Mouse (Mus musculus): ENCODE measurements around the gene Gp5. TPM values are rescaled to one million over a fixed set of nuclear protein-coding genes. Genes with fewer than 3 reads are reported as not detected.

Gene Gp5
- total and polyA plus RNA-seq, 2 experiments: 0.20 to 0.28 TPM

DNA sequence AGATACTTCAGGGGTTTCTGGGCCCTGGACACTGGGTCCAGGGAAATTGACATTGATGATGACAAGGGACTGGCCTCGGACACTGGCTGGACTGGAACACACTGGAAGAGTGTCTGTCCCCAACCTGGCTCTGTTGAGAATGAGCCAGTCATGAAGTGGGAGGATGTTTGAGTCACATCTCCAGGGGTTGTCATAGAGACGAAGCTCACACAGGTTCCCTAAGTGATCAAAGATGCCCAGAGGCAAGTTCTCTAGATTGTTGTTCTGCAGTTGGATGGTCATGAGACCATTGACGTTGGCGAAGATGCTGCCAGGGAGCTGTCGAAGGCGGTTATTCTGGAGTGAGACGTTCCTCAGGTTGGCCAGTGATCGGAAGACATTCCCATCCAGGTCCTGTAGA, 37.5 kb downstream of the Gp5 start:
- Histone ChIP-seq H3K79me2 (ENCODE audit: control insufficient read depth, insufficient read depth, low read length) (no peaks in the 10 kb centered on the region), H3K9ac (ENCODE audit: low read depth, low read length) (no peak overlapping the region), H3K27me3 (ENCODE audit: control insufficient read depth, insufficient read depth, low read length) (no peaks in the 10 kb centered on the region), H3K4me3 (ENCODE audit: insufficient read depth, low read depth, low read length) (no peak overlapping the region), H3K27ac (replicated peaks; ENCODE audit: insufficient read depth, low read depth, low read length) (no peak overlapping the region), H3K36me3 (ENCODE audit: control insufficient read depth, insufficient read depth, low read length) (no peaks in the 10 kb centered on the region), H3K4me1 (ENCODE audit: control insufficient read depth, insufficient read depth, low read length) (no peaks in the 10 kb centered on the region)
- DNase-seq (ENCODE audit: extremely low read depth, low read depth, low spot score): no peak
- 96% methylated on average over 8 of the region's 8 CpGs for WGBS
- no peak for TF ChIP-seq CTCF (IDR thresholded peaks at IDR 0.05; ENCODE audit: low read depth, low read length)
- no peak for TF ChIP-seq POLR2A (IDR thresholded peaks at IDR 0.05; ENCODE audit: extremely low read depth, insufficient read depth, low read length)

- Histone ChIP-seq H3K27ac (replicated peaks; ENCODE audit: insufficient read depth, low read depth, low read length) (no peak overlapping the region), H3K4me1 (ENCODE audit: control insufficient read depth, insufficient read depth, low read length) (no peaks in the 10 kb centered on the region; the same call in 1 of the 2 replicates), H3K4me3 (ENCODE audit: insufficient read depth, low read depth, low read length) (no peak overlapping the region), H3K79me2 (ENCODE audit: control insufficient read depth, insufficient read depth, low read length) (no peaks in the 10 kb centered on the region; the same call in 1 of the 2 replicates), H3K36me3 (ENCODE audit: control insufficient read depth, insufficient read depth, low read length) (no peaks in the 10 kb centered on the region), H3K27me3 (ENCODE audit: control insufficient read depth, insufficient read depth, low read length) (no peaks in the 10 kb centered on the region), H3K9ac (ENCODE audit: low read depth, low read length) (no peak overlapping the region)
- no peak for DNase-seq (ENCODE audit: extremely low read depth, low read depth, low spot score)
- WGBS: 82% methylated on average over 6 of the region's 6 CpGs
- no peak for TF ChIP-seq CTCF (IDR thresholded peaks at IDR 0.05; ENCODE audit: low read depth, low read length)
- no peak for TF ChIP-seq POLR2A (IDR thresholded peaks at IDR 0.05; ENCODE audit: extremely low read depth, insufficient read depth, low read length)
Measured at GRCm38 (mm10) chr16:30271941-30272595, 38.5 kb downstream of the Gp5 start.

- Histone ChIP-seq H3K36me3 (ENCODE audit: control insufficient read depth, insufficient read depth, low read length) (no peaks in the 10 kb centered on the region), H3K4me3 (ENCODE audit: insufficient read depth, low read depth, low read length) (no peak overlapping the region), H3K4me1 (ENCODE audit: control insufficient read depth, insufficient read depth, low read length) (no peaks in the 10 kb centered on the region; the same call in 1 of the 2 replicates), H3K27ac (replicated peaks; ENCODE audit: insufficient read depth, low read depth, low read length) (no peak overlapping the region), H3K79me2 (ENCODE audit: control insufficient read depth, insufficient read depth, low read length) (peaks cover 4% of the 10 kb centered on the region; the same call in 1 of the 2 replicates), H3K27me3 (ENCODE audit: control insufficient read depth, insufficient read depth, low read length) (no peaks in the 10 kb centered on the region), H3K9ac (ENCODE audit: low read depth, low read length) (no peak overlapping the region)
- TF ChIP-seq CTCF (IDR thresholded peaks at IDR 0.05; ENCODE audit: low read depth, low read length): no peak
- TF ChIP-seq POLR2A (IDR thresholded peaks at IDR 0.05; ENCODE audit: extremely low read depth, insufficient read depth, low read length): no peak
- no peak for DNase-seq (ENCODE audit: extremely low read depth, low read depth, low spot score)
- WGBS: 81% methylated on average over 8 of the region's 8 CpGs
Measured at GRCm38 (mm10) chr16:30271223-30271761, 39.3 kb downstream of the Gp5 start.

GRCm38 (mm10) chr16:30267359-30267758, 43.2 kb downstream of the Gp5 start, which contains the start of gene Cpn2:
Cpn2 (minus strand) TSS chr16:30267499.
- Histone ChIP-seq H3K79me2 (ENCODE audit: control insufficient read depth, insufficient read depth, low read length) (peaks cover 11% of the 10 kb centered on the region; the same call in 1 of the 2 replicates), H3K27me3 (ENCODE audit: control insufficient read depth, insufficient read depth, low read length) (no peaks in the 10 kb centered on the region), H3K4me1 (ENCODE audit: control insufficient read depth, insufficient read depth, low read length) (peaks cover 18% of the 10 kb centered on the region), H3K27ac (replicated peaks; ENCODE audit: insufficient read depth, low read depth, low read length) (peak within 1 kb of the TSS; percentile 96), H3K4me3 (ENCODE audit: insufficient read depth, low read depth, low read length) (peak within 1 kb of the TSS; percentile 96), H3K9ac (ENCODE audit: low read depth, low read length) (peak within 1 kb of the TSS; percentile 99), H3K36me3 (ENCODE audit: control insufficient read depth, insufficient read depth, low read length) (no peaks in the 10 kb centered on the region)
- DNase-seq (ENCODE audit: extremely low read depth, low read depth, low spot score): peak; percentile 93
- 19% methylated on average over 5 of the region's 5 CpGs for WGBS
- TF ChIP-seq POLR2A (IDR thresholded peaks at IDR 0.05; ENCODE audit: extremely low read depth, insufficient read depth, low read length) (peak; percentile 69; the same call in 1 of the 2 replicates), CTCF (IDR thresholded peaks at IDR 0.05; ENCODE audit: low read depth, low read length) (no peak)

DNA sequence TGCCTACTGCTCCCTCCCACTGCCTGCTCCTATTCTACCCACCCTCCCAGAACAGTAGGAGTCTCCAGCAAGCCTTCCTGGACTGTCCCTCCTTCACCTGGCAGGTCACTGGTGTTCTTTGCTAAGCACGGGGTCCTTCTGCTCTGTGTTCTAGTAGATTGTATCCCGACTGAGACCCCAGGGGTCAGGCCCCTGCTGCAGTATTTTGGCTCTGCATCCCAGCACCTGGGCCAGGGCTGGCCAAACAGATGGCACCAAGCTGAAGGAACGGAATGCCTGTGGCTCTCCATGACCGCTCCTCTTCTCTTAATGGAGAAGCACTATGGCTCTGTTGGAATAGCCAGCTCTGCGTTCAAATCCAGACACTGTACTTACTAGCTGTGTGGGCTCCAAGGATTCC, 44.0 kb downstream of the Gp5 start:
- TF ChIP-seq CTCF (IDR thresholded peaks at IDR 0.05; ENCODE audit: low read depth, low read length) (no peak), POLR2A (IDR thresholded peaks at IDR 0.05; ENCODE audit: extremely low read depth, insufficient read depth, low read length) (no peak)
- Histone ChIP-seq H3K4me1 (ENCODE audit: control insufficient read depth, insufficient read depth, low read length) (peaks cover 22% of the 10 kb centered on the region), H3K27ac (replicated peaks; ENCODE audit: insufficient read depth, low read depth, low read length) (peak overlapping the region; percentile 96), H3K27me3 (ENCODE audit: control insufficient read depth, insufficient read depth, low read length) (no peaks in the 10 kb centered on the region), H3K9ac (ENCODE audit: low read depth, low read length) (peak overlapping the region; percentile 99), H3K79me2 (ENCODE audit: control insufficient read depth, insufficient read depth, low read length) (peaks cover 11% of the 10 kb centered on the region; the same call in 1 of the 2 replicates), H3K36me3 (ENCODE audit: control insufficient read depth, insufficient read depth, low read length) (no peaks in the 10 kb centered on the region), H3K4me3 (ENCODE audit: insufficient read depth, low read depth, low read length) (peak overlapping the region; percentile 96)
- WGBS: 34% methylated on average over 5 of the region's 5 CpGs
- DNase-seq (ENCODE audit: extremely low read depth, low read depth, low spot score): peak; percentile 47

GRCm38 (mm10) chr16:30265611-30266010, 45.0 kb downstream of the Gp5 start:
- H3K36me3 ChIP-seq (ENCODE audit: control insufficient read depth, insufficient read depth, low read length): no peaks in the 10 kb centered on the region
- WGBS: 15% methylated on average over 4 of the region's 4 CpGs
- peak overlapping the region; percentile 50 for H3K4me3 ChIP-seq (ENCODE audit: insufficient read depth, low read depth, low read length)
- TF ChIP-seq POLR2A (IDR thresholded peaks at IDR 0.05; ENCODE audit: extremely low read depth, insufficient read depth, low read length): 0 out of 2 replicates have a peak, but pooled peaks have one; percentile 12
- no peak for TF ChIP-seq CTCF (IDR thresholded peaks at IDR 0.05; ENCODE audit: low read depth, low read length)
- H3K9ac ChIP-seq (ENCODE audit: low read depth, low read length): peak overlapping the region; percentile 59
- DNase-seq (ENCODE audit: extremely low read depth, low read depth, low spot score): peak; percentile 69
- peaks cover 27% of the 10 kb centered on the region for H3K4me1 ChIP-seq (ENCODE audit: control insufficient read depth, insufficient read depth, low read length)
- no peaks in the 10 kb centered on the region for H3K27me3 ChIP-seq (ENCODE audit: control insufficient read depth, insufficient read depth, low read length)
- peaks cover 15% of the 10 kb centered on the region; the same call in 1 of the 2 replicates for H3K79me2 ChIP-seq (ENCODE audit: control insufficient read depth, insufficient read depth, low read length)
- peak overlapping the region; percentile 65 for H3K27ac ChIP-seq (replicated peaks; ENCODE audit: insufficient read depth, low read depth, low read length)
